Mouse (Mus musculus) stomach, embryonic 15.5 days (tissue): ENCODE results near the gene Apoh. TPM values are rescaled to one million over a fixed set of nuclear protein-coding genes. Genes with fewer than 3 reads are reported as not detected.

Experiments used
- ATAC-seq: fragments of 200-750 bp; cut with Nextera tagmentation; 2 replicates; pipeline ENCODE4 v1.8.0; 2017; ENCODE audit warnings: low read depth, moderate number of reproducible peaks, moderate TSS enrichment; ENCODE audit not compliant: insufficient read depth, low FRiP score
- H3K27ac ChIP-seq: fragments of 300-500 bp; sonication (generic); 2 replicates; pipeline ENCODE4 v1.5.1; 2015; ENCODE audit warnings: mild to moderate bottlenecking, inconsistent platforms
- H3K27me3 ChIP-seq: fragments of 300-500 bp; sonication (generic); replicated peaks from 2 replicates; pipeline ENCODE4 v1.6.1; 2015; ENCODE audit warnings: inconsistent platforms
- H3K36me3 ChIP-seq: fragments of 300-500 bp; sonication (generic); 2 replicates; pipeline ENCODE4 v1.6.1; 2015; ENCODE audit warnings: inconsistent platforms
- H3K4me1 ChIP-seq: fragments of 300-500 bp; sonication (generic); 2 replicates; pipeline ENCODE4 v1.6.1; 2015; ENCODE audit warnings: inconsistent platforms
- H3K4me2 ChIP-seq: fragments of 300-500 bp; sonication (generic); 2 replicates; pipeline ENCODE4 v1.6.1; 2015; ENCODE audit warnings: mild to moderate bottlenecking, inconsistent platforms
- H3K4me3 ChIP-seq: fragments of 300-500 bp; sonication (generic); replicated peaks from 2 replicates; pipeline ENCODE4 v1.5.1; 2015; ENCODE audit warnings: inconsistent platforms
- H3K9ac ChIP-seq: fragments of 300-500 bp; sonication (generic); 2 replicates; pipeline ENCODE4 v1.6.1; 2015; ENCODE audit warnings: inconsistent platforms
- H3K9me3 ChIP-seq: fragments of 300-500 bp; sonication (generic); 2 replicates; pipeline ENCODE4 v1.6.1; 2016; ENCODE audit warnings: inconsistent platforms
- WGBS: fragments of 180-500 bp; shearing (Covaris S2); methylation state at CpG from one replicate; pipeline ENCODE4 v1.1.7; 2015; 5-methylcytosine and 5-hydroxymethylcytosine counted together
- polyA plus RNA-seq: library from polyadenylated mRNA; unstranded; fragments of >200 nt; fragmentation: Nextera tagmentation; extraction: Ambion mirVana; gene quantifications from 2 replicates; pipeline ENCODE4 v1.2.1, GENCODE M21; 2015

The Apoh gene
- polyA plus RNA-seq, 1 experiment from 2014 or later, result 29.2 TPM

DNA sequence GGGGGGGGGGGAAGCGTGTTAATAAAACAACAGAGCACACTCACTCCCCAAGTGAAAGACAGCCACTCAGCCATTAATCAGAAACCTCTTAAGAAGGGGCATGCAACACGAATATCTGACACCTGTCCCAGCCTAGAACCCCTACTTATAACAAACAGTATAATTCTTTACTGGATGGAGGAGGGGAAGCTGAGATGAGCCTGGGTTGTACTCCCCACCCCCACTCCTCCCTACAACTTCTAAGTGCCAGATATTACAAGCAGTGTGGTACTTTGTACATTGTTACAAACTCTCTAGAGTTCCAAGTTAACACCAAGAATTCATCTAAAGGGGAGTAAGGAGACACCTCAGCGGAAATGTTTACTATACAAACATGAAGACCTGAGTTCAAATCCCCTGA is 8.5 kb upstream of the Apoh start:
- no peak overlapping the region for H3K27ac ChIP-seq
- H3K9ac ChIP-seq, result no peak overlapping the region
- ATAC-seq, result no peak
- WGBS, result 52% methylated on average over 3 of the region's 3 CpGs
- H3K4me3 ChIP-seq, result no peak overlapping the region
- H3K27me3 ChIP-seq, result no peaks in the 10 kb centered on the region
- H3K36me3 ChIP-seq, result no peaks in the 10 kb centered on the region
- H3K4me1 ChIP-seq, result no peaks in the 10 kb centered on the region
- no peaks in the 10 kb centered on the region for H3K9me3 ChIP-seq
- H3K4me2 ChIP-seq, result no peak overlapping the region

- no peaks in the 10 kb centered on the region for H3K9me3 ChIP-seq
- H3K4me1 ChIP-seq, result no peaks in the 10 kb centered on the region
- H3K4me3 ChIP-seq, result no peak overlapping the region
- no peaks in the 10 kb centered on the region for H3K36me3 ChIP-seq
- no peak overlapping the region for H3K9ac ChIP-seq
- 85% methylated on average over 4 of the region's 4 CpGs for WGBS
- H3K27me3 ChIP-seq, result no peaks in the 10 kb centered on the region
- no peak overlapping the region for H3K27ac ChIP-seq
- no peak overlapping the region for H3K4me2 ChIP-seq
- ATAC-seq, result no peak
Measured at GRCm38 (mm10) chr11:108335536-108335935, 7.6 kb upstream of the Apoh start.

DNA sequence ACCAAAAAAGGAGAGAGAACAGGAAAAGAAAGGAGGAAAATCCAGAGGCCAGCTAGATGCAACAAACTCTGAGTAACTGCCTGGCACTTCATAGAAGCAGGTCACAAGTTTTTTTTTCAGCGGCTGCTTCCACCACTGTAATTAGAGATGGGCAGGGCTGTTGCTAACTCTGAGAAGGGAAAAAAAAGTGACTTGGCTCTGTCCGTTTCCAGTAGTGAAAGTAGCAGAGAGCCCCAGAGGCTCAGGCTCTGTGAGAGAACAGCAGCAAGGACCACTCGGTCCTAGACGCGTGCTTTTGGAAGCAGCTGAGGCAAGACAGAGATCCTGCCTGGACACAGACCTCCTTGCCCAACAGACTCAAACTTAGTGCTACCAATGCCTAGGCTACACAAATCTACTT is 6.7 kb upstream of the Apoh start:
- no peak for ATAC-seq
- WGBS, result 29% methylated on average over 5 of the region's 5 CpGs
- no peak overlapping the region for H3K27ac ChIP-seq

DNA sequence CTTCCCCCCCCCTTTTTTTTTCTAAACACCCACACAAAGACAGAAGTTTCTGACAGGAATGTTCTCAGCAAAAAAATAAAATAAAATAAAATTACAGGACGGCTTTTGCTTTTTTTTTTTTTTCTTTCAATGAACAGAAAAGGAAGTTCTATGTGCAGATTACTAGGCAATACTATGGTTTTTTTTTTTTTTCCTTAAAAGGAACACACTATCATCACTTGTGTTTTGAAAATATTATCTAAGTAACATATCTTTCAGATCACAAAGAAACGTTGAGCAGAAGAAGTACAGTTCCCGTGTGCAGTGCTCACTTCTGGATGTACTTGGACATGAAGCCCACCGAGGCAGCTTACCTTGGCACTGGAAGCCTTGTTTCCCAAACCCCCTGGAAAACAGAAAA is 2.9 kb upstream of the Apoh start:
- no peaks in the 10 kb centered on the region for H3K9me3 ChIP-seq
- no peak overlapping the region for H3K27ac ChIP-seq
- 81% methylated on average over 4 of the region's 4 CpGs for WGBS
- H3K9ac ChIP-seq, result no peak overlapping the region
- ATAC-seq, result no peak
- no peaks in the 10 kb centered on the region for H3K27me3 ChIP-seq
- H3K4me1 ChIP-seq, result peaks cover 9% of the 10 kb centered on the region; the same call in 1 of the 2 replicates
- no peak overlapping the region for H3K4me2 ChIP-seq
- H3K4me3 ChIP-seq, result no peak overlapping the region
- H3K36me3 ChIP-seq, result no peaks in the 10 kb centered on the region

More for the DNA sequence above, 6.7 kb upstream of the Apoh start:
- Histone ChIP-seq H3K9ac (no peak overlapping the region), H3K36me3 (no peaks in the 10 kb centered on the region), H3K9me3 (no peaks in the 10 kb centered on the region), H3K27me3 (no peaks in the 10 kb centered on the region), H3K4me1 (0 out of 2 replicates have a peak, but pooled peaks cover under 1% of the 10 kb centered on the region), H3K4me3 (no peak overlapping the region), H3K4me2 (no peak overlapping the region)

- no peaks in the 10 kb centered on the region for H3K27me3 ChIP-seq
- no peaks in the 10 kb centered on the region for H3K9me3 ChIP-seq
- H3K27ac ChIP-seq, result no peak overlapping the region
- WGBS, result 54% methylated on average over 8 of the region's 8 CpGs
- H3K4me3 ChIP-seq, result peak overlapping the region; percentile 80; the same call in 1 of the 2 replicates
- ATAC-seq, result no peak
- peaks cover 9% of the 10 kb centered on the region; the same call in 1 of the 2 replicates for H3K4me1 ChIP-seq
- no peak overlapping the region for H3K9ac ChIP-seq
- H3K4me2 ChIP-seq, result peak overlapping the region; percentile 97
- H3K36me3 ChIP-seq, result no peaks in the 10 kb centered on the region
Measured at GRCm38 (mm10) chr11:108341783-108342182, 1.4 kb upstream of the Apoh start.

DNA sequence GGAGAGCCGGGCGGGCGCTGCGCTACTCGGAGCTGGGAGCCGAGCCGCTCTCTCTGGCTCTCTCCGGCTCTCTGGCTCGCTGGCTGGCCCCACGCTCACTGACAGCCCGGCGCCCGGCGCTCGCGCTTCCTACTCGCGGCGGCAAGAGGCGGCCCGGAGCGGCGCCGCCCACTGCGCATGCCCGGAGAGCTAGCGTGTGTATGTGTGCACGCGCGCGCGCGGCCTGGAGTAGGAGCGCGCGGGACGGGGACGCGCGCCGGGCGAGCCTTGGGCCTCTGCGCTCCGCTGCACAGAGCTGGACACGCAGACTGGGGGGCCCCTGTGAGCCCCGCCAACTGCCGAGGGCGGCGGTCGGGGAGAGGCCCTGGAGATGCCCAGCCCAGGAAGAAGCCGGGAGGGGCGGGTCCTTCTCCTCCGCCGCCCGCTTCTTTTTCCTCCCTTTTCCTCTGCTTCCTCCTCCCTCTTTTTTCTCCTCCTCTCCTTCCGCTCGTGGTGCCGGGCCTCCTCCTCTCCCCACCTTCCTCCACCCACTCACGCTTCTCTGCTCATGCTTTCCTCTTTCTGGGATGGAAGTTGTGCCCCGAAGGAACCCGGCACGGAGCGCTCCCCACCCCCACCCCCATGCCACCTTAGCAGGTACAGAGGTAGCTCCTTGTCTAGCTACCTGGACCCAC is 772 bp downstream of the Apoh start, which contains the start of gene Prkca:
TSS of gene Prkca (minus strand) at position 140 of the 674 bp plus-strand sequence.
- H3K9me3 ChIP-seq, result no peaks in the 10 kb centered on the region
- ATAC-seq, result peak; percentile 94
- WGBS, result under 1% methylated on average over 61 of the region's 63 CpGs
- H3K27ac ChIP-seq, result peak within 1 kb of the TSS; percentile 79
- H3K4me3 ChIP-seq, result peak within 1 kb of the TSS; percentile 80
- H3K9ac ChIP-seq, result peak within 1 kb of the TSS; percentile 76
- no peaks in the 10 kb centered on the region for H3K36me3 ChIP-seq
- peaks cover 9% of the 10 kb centered on the region; the same call in 1 of the 2 replicates for H3K4me1 ChIP-seq
- peak within 1 kb of the TSS; percentile 97 for H3K4me2 ChIP-seq
- H3K27me3 ChIP-seq, result no peaks in the 10 kb centered on the region

- Histone ChIP-seq H3K4me3 (no peak overlapping the region), H3K27me3 (no peaks in the 10 kb centered on the region), H3K9me3 (no peaks in the 10 kb centered on the region), H3K9ac (no peak overlapping the region), H3K4me2 (peak overlapping the region; percentile 97; the same call in 1 of the 2 replicates), H3K4me1 (peaks cover 9% of the 10 kb centered on the region; the same call in 1 of the 2 replicates), H3K36me3 (no peaks in the 10 kb centered on the region), H3K27ac (no peak overlapping the region)
- WGBS, result 65% methylated on average over 8 of the region's 8 CpGs
- no peak for ATAC-seq
Measured at GRCm38 (mm10) chr11:108344759-108345158, 1.6 kb downstream of the Apoh start.

GRCm38 (mm10) chr11:108345321-108345720 is 2.2 kb downstream of the Apoh start:
- Histone ChIP-seq H3K9ac (no peak overlapping the region), H3K27me3 (no peaks in the 10 kb centered on the region), H3K4me2 (no peak overlapping the region), H3K36me3 (no peaks in the 10 kb centered on the region), H3K4me1 (peaks cover 9% of the 10 kb centered on the region; the same call in 1 of the 2 replicates), H3K27ac (no peak overlapping the region), H3K9me3 (no peaks in the 10 kb centered on the region), H3K4me3 (no peak overlapping the region)
- 89% methylated on average over 2 of the region's 2 CpGs for WGBS
- no peak for ATAC-seq

GRCm38 (mm10) chr11:108350799-108351198 is 7.6 kb downstream of the Apoh start:
- no peaks in the 10 kb centered on the region for H3K36me3 ChIP-seq
- H3K4me2 ChIP-seq, result no peak overlapping the region
- H3K27ac ChIP-seq, result no peak overlapping the region
- ATAC-seq, result no peak
- no peak overlapping the region for H3K9ac ChIP-seq
- no peaks in the 10 kb centered on the region for H3K27me3 ChIP-seq
- H3K4me1 ChIP-seq, result no peaks in the 10 kb centered on the region
- H3K9me3 ChIP-seq, result no peaks in the 10 kb centered on the region
- WGBS, result 72% methylated on average over 4 of the region's 4 CpGs
- no peak overlapping the region for H3K4me3 ChIP-seq

DNA sequence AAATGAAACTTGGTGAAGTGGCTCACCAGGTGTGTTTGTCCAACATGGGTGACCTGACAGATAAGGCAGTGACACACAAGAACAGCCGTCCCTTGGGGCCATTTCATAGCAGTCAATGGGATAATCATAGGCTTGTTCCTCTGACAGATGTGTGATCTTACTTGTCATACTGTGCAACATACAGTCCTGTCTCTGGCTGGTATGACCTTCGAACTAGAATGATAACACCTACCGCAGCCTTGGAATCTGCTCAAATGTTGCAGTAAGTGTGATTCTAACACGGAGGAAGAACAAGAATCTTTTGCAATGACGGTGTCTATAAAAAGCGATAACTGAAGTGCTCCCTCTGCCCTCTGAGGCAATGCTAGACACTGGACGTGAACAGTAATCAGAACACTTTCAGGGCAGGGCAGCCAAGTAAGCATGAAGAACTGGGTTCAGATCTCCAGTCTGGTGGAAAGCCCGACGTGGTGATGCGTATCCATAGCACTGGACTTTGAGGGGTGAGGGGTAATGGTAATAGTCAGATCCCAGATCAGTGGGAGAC is 9.8 kb downstream of the Apoh start:
- no peak for ATAC-seq

GRCm38 (mm10) chr11:108356020-108356419 is 12.9 kb downstream of the Apoh start:
- WGBS, result 68% methylated on average over 4 of the region's 4 CpGs
- Histone ChIP-seq H3K27ac (no peak overlapping the region), H3K4me3 (no peak overlapping the region), H3K4me1 (no peaks in the 10 kb centered on the region), H3K4me2 (no peak overlapping the region), H3K9me3 (no peaks in the 10 kb centered on the region), H3K36me3 (no peaks in the 10 kb centered on the region), H3K27me3 (no peaks in the 10 kb centered on the region), H3K9ac (no peak overlapping the region)
- no peak for ATAC-seq

More for the DNA sequence above, 9.8 kb downstream of the Apoh start:
- Histone ChIP-seq H3K4me1 (no peaks in the 10 kb centered on the region), H3K27ac (no peak overlapping the region), H3K36me3 (no peaks in the 10 kb centered on the region), H3K9ac (no peak overlapping the region), H3K4me3 (no peak overlapping the region), H3K27me3 (no peaks in the 10 kb centered on the region), H3K9me3 (no peaks in the 10 kb centered on the region), H3K4me2 (no peak overlapping the region)
- 83% methylated on average over 10 of the region's 10 CpGs for WGBS

DNA sequence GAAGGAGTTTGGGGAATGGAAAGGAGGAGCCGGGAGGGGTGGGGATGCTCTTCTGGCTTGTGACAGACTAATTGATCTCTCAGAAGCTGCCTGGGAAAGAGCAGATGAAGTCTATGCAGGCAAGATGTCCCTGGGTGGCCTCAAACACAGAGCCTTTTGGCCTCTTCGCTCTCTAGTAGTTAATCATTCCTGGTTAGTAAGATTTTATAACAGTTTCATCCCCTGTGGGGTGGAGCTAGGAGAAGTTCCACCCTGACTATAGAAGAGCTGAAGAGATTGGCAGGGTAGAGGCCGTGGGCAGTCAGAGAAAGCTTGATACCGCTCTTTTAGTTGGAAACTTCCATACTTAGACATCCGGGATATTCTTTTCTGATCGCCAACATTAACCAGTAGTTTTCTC is 15.8 kb downstream of the Apoh start:
- Histone ChIP-seq H3K4me2 (no peak overlapping the region), H3K4me3 (no peak overlapping the region), H3K4me1 (peaks cover 3% of the 10 kb centered on the region; the same call in 1 of the 2 replicates), H3K36me3 (no peaks in the 10 kb centered on the region), H3K27ac (no peak overlapping the region), H3K9ac (no peak overlapping the region), H3K27me3 (no peaks in the 10 kb centered on the region), H3K9me3 (no peaks in the 10 kb centered on the region)
- ATAC-seq, result no peak
- 67% methylated on average over 6 of the region's 6 CpGs for WGBS
